ENCODE assay signal across 8 mouse cellular contexts in genomic region chr10:26752064-26752928, GRCm38 (mm10). TPM values are rescaled to one million over a fixed set of nuclear protein-coding genes. Genes with fewer than 3 reads are reported as not detected.
DNase-seq lines count a peak whose midpoint lies in the region; ATAC-seq lines count a peak whose summit lies in the region.

No protein-coding gene starts in this region.

- no peak overlapping the region for H3K9ac ChIP-seq in liver, embryonic 13.5 days
- H3K9ac ChIP-seq in neural tube, embryonic 15.5 days (replicated peaks), result no peak overlapping the region

- WGBS in embryonic facial prominence, embryonic 10.5 days, result 69% methylated on average over 16 of the region's 16 CpGs
- WGBS in liver, embryonic 13.5 days (ENCODE audit: insufficient replicate concordance), result 64% methylated on average over 16 of the region's 16 CpGs
- 42% methylated on average over 16 of the region's 16 CpGs for WGBS in neural tube, embryonic 15.5 days

- H3K27ac ChIP-seq in embryonic facial prominence, embryonic 10.5 days (replicated peaks), result peak overlapping the region; percentile 40; the same call in 1 of the 2 replicates
- H3K27ac ChIP-seq in liver, embryonic 13.5 days, result no peak overlapping the region
- peak overlapping the region; percentile 48; the same call in 1 of the 2 replicates for H3K27ac ChIP-seq in neural tube, embryonic 15.5 days (replicated peaks)

- no peaks in the 10 kb centered on the region for H3K4me1 ChIP-seq in embryonic facial prominence, embryonic 10.5 days
- H3K4me1 ChIP-seq in liver, embryonic 13.5 days (replicated peaks), result peaks cover 9% of the 10 kb centered on the region; the same call in 1 of the 2 replicates
- H3K4me1 ChIP-seq in neural tube, embryonic 15.5 days, result peaks cover 5% of the 10 kb centered on the region

- H3K4me2 ChIP-seq in liver, embryonic 13.5 days, result no peak overlapping the region
- H3K4me2 ChIP-seq in neural tube, embryonic 15.5 days, result peak overlapping the region; percentile 38

- no peak overlapping the region for H3K4me3 ChIP-seq in embryonic facial prominence, embryonic 10.5 days
- no peak overlapping the region for H3K4me3 ChIP-seq in liver, embryonic 13.5 days (replicated peaks)
- H3K4me3 ChIP-seq in neural tube, embryonic 15.5 days (replicated peaks), result no peak overlapping the region

- no peaks in the 10 kb centered on the region for H3K9me3 ChIP-seq in embryonic facial prominence, embryonic 10.5 days
- H3K9me3 ChIP-seq in liver, embryonic 13.5 days (replicated peaks), result no peaks in the 10 kb centered on the region
- H3K9me3 ChIP-seq in neural tube, embryonic 15.5 days (replicated peaks), result no peaks in the 10 kb centered on the region

- ATAC-seq in activated CD4-positive, CD25-positive, alpha-beta regulatory T cell, adult 4 months, result peak; percentile 78
- ATAC-seq in liver, embryonic 13.5 days (ENCODE audit: low read depth), result no peak
- ATAC-seq in neural tube, embryonic 15.5 days (ENCODE audit: low FRiP score), result peak; percentile 80

- H3K36me3 ChIP-seq in embryonic facial prominence, embryonic 10.5 days (replicated peaks), result no peaks in the 10 kb centered on the region
- no peaks in the 10 kb centered on the region for H3K36me3 ChIP-seq in liver, embryonic 13.5 days
- H3K36me3 ChIP-seq in neural tube, embryonic 15.5 days, result no peaks in the 10 kb centered on the region

- intact Hi-C loops in heart, postnatal 14 days (cut with DNase I), result loop anchor here (2.0 to 5.0 kb wide), 3 partner anchors 40 to 380 kb away; no protein-coding TSS in a partner anchor

- DNase-seq in CD4-positive helper T cell, adult 2 months (ENCODE audit: low read depth, low spot score), result peak; percentile 52
- DNase-seq in embryonic facial prominence, embryonic 10.5 days (ENCODE audit: low spot score), result peak; percentile 41
- DNase-seq in heart, postnatal 14 days, result peak; percentile 55 to 60
- DNase-seq in kidney, postnatal 25 days, result peak; percentile 63 to 67
- peak; percentile 14 for DNase-seq in liver, embryonic 13.5 days
- peak; percentile 31 to 57 for DNase-seq in urinary bladder, postnatal 36 days (ENCODE audit: low spot score in 2 of 2)

- H3K27me3 ChIP-seq in embryonic facial prominence, embryonic 10.5 days (replicated peaks; ENCODE audit: low read depth, poor library complexity, severe bottlenecking), result no peaks in the 10 kb centered on the region
- no peaks in the 10 kb centered on the region for H3K27me3 ChIP-seq in liver, embryonic 13.5 days
- H3K27me3 ChIP-seq in neural tube, embryonic 15.5 days (replicated peaks), result no peaks in the 10 kb centered on the region

RNA-seq across cellular contexts. Expression of gene Arhgap18, which starts 0.9 kb away (rescaled TPM):
- polyA plus RNA-seq in activated CD4-positive, CD25-positive, alpha-beta regulatory T cell, adult 4 months (2017; shearing (Covaris generic)), result 10 to 100 TPM; 34.7 to 37.5 TPM
- polyA plus RNA-seq in embryonic facial prominence, embryonic 10.5 days (2016; fragmentation: Nextera tagmentation; extraction: Ambion mirVana), result 8.7 and 11.1 TPM in 2 replicates
- 10 to 100 TPM; 27.6 to 27.8 TPM for total RNA-seq in heart, postnatal 14 days (2021)
- polyA plus RNA-seq in liver, embryonic 13.5 days (2015; fragmentation: Nextera tagmentation; extraction: Ambion mirVana), result 7.9 and 10.6 TPM in 2 replicates
- 11.7 and 15.3 TPM in 2 replicates for polyA plus RNA-seq in neural tube, embryonic 15.5 days (2015; fragmentation: Nextera tagmentation; extraction: Ambion mirVana)

Comparison
In these comparisons a context has a peak if more than half of its experiments do, and no peak if none do; other contexts are left out.
1. DNase-seq: peak in every context shown above with its lines; median percentile 65 in kidney, postnatal 25 days; 58 in heart, postnatal 14 days; 52 in CD4-positive helper T cell, adult 2 months; 44 in urinary bladder, postnatal 36 days; 41 in embryonic facial prominence, embryonic 10.5 days; 14 in liver, embryonic 13.5 days.